Mouse (Mus musculus) frontal cortex, postnatal 10 days (tissue): ENCODE data around the gene Pam.

Experiments
- DNase-seq, 2 experiments: peaks; one replicate each; pipeline ENCODE4 v3.0.0; 2022; ENCODE audit warnings: low spot score in 2 of 2, mixed read lengths in 1 of 2

The Pam gene

DNA sequence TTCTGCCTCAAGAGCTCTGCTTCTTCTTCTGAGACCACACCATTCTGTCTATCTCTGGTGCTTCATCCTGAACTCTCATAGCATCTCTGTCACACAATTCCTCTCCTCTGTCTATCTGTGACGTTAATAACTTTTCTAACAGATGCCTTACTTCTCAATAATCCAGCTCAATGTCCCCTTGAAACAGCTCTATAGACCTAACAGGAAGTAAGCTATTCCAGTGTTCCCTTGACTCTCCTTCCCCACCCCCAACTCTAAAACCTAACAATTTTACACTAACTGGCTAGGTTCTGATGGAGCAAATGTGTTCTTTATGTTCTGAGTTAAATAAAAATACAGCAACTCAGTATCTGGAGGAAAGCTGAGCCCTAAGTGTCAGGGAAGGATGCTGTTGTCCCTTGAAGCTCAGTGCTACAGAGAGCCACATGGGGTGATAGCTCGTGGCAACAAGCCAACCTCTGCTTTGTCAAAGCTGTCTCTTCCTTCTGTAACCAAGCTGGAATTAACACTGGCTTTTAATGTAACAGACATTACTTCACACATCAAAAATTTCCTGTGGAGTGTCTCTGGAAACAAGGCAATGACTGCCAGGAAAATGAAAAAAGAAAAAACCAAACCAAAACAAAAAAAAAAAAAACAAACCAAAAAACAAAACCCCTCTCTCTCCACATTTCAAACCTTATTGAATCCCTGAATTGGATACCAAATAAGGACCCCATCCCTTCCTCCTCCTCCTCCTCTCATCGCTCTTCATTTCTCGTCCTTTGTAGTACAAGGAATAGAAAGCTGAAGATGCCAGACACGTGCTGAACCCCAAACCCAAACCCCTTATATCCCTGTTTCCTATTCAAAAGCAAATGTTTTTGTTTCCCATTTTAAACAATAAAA is 261.7 kb downstream of the Pam start:
- DNase-seq: peak; percentile 23 to 33

DNA sequence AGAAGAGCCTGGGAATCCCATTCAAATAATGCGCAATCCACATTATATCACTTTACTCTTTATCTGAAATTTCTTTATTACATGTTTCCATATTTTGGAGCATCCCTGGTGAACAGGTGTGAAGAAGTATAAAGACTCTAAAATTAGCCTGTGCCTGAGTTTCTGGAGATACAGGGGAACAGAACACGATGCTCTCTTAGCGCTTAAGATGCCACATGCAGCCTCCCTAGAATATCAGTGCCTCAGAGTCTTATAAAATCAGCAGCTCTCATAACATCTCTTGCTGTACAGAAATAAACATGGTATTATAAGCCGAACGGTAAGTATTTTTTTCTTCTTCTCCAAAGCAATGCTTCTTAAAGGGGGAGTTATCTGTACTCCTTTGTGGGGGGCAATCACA is 267.4 kb downstream of the Pam start:
- no peak for DNase-seq

DNA sequence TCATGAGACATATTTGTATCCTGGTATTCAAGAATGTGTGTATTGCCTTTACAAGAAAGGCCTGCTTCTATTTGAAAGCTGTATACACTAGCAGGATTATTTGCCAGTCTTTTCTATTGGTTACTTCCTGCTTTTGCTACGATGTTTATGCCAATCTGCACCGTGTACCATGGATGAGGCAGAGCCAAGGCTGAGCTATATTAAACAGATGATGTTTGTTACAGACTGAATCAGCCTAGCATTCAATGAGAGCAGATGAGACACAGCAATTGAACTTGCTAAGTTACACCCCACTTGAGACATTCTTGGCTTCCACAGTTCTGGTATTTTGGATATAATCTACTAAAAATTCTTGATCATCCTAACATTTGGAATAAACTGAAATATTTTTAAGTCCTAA is 267.9 kb downstream of the Pam start:
- DNase-seq: no peak

- DNase-seq: no peak
Measured at GRCm38 (mm10) chr1:97822904-97823303, 272.5 kb downstream of the Pam start.

DNA sequence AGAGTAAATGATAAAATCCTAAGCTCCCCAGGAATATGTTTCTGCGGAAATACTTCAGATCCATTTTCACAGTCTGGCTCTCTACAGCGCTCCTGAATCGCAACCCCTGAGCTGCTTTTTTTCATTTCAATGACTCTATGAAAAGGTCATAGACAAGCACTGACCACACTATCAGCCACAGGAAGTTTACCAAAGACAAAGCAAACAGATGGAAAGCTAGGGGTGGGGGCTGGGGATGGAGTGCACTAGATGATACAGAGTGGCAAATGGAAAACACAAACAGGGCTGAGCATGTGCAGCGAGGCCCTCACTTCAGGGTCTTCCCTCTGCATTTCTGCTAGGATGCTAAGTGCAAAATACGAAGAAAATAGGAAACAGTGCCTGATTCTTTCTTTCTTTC is 273.2 kb downstream of the Pam start:
- no peak for DNase-seq

DNA sequence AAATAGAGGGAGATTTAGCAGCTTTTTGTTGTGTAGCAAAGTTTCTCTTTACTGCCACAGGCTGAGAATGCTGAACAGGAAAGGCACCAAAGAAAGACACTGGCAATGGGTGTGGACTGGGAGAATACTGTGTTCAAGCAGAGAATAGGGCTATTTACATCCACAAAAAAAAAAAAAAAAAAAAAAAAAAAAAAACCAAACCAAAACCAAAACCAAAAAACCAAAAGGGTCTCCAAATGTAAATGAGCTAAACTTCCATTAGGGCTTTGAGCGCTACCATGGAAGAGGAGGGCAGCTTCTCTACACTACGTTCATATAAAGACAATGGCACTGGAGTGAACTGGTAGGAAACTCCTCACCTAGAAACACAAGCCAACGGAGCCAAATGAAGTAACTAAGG is 274.2 kb downstream of the Pam start:
- no peak for DNase-seq

DNA sequence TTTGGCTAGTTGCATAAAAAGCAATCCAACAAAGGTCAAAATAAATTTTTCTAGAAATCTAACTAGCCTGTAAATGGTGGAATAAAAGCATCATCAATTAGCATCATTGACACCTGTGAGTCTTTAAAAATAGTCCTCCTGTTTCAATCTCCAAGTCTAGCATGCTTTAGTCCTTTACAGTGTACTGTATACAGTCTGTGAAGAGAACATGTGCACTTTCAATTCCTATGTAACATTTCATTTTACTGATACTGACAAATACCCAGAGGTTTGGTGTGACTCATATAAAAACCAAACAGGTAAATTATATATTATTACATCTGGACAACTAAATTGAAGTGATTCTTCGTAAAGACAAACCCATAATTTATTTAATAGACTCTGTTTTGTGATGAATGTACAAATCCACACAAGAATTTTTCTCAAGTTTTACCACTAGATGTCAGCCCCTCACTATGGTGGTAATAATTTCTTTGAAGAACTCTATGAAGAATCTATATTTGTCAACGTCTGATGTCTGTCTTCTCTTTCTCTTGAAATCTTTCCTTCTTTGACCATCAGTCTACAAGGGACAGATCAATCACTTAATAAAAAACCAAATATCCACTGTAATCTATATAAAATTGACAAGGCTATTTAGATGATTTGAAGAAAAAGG is 286.1 kb downstream of the Pam start:
- no peak for DNase-seq

DNA sequence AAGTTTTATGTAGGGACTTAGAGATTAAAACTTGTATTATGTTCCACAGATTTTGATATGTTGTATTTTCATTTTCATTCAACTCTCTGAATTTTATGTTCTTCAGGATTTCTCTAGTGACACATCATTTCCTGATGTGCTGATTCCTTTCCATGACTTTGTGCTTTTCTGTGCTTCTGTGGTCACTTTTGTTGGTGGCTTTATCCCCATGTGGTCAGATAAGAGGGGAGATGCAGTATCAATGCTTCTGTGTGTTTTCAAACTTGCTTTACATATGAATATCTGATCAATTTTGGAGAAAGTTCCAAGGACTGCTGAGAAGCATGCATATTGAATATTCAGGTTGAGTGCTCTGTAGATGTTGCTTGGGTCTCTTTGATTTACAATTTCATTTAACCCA is 290.9 kb downstream of the Pam start:
- DNase-seq: no peak

GRCm38 (mm10) chr1:97802207-97802902 is 293.1 kb downstream of the Pam start:
- DNase-seq: no peak

- no peak for DNase-seq
Measured at GRCm38 (mm10) chr1:97795936-97796335, 299.5 kb downstream of the Pam start.

DNA sequence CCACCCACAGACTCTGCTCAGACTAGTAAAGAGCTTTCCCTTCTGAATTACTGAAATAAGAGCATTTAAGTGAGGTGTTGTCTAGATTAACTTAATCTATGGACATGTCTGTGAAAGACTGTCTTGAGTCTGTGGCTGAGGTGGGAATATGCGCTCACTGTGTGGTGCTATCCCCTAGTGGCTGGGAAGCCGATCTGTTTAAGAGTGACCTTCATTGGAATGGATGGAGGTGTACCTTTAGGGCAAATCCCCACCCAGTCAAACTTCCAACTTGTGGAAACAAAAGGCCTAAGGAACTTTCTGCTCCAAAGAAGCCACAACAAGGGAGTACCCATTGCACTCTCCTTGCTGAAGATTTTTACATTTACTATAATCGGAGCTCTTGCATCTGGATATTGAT is 301.3 kb downstream of the Pam start:
- no peak for DNase-seq

GRCm38 (mm10) chr1:97788490-97788889 is 307.0 kb downstream of the Pam start:
- DNase-seq: no peak

DNA sequence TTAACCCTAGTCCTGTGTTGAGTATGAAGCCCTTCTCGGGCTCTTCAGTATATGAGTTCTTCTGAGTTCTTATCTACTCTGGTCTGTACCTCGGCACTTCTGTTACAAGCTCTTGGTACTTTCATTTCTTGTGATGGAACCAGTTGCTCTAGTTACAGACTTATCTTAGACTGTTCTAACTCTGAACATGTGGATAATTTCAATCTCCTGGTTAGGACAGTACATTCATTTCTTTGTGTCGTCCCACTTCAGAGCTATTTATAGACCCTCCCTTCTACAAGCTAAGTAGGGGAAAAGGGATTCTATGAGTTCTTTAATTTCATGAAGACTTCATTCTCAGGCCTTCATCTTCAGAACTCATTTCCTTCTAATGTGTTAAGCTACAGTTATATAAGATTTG is 307.8 kb downstream of the Pam start:
- no peak for DNase-seq

DNA sequence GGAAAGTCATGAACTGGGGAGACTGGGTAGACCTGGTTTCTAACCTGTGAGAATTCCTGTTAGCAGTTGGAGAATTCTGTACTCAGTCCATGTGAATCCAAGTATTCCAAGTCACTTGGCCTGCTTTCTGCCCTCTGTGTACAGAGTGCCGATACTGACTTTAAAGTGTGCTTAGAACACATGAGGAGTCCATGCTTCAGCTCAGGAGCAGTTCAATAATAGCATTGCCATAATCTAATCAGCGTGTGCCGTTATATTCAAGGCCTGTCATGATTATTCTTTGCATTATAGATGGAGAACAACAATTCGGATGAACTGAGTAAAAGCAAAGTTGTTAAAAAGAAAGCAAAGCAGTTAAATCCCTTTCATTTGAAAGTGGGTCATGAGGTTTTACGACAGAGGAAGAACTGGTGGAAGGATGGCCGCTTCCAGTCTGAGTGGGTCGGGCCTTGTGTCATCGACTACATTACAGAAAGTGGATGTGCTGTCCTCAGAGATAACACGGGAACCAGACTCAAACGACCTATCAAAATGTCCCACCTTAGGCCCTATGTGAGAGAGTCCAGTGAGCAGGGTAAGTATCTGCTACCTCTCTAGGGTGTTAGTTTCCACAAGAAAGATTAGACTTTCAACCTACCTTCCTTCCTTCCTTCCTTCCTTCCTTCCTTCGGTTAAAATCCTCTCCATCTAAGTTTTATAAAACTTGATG is 309.6 kb downstream of the Pam start:
- no peak for DNase-seq

DNA sequence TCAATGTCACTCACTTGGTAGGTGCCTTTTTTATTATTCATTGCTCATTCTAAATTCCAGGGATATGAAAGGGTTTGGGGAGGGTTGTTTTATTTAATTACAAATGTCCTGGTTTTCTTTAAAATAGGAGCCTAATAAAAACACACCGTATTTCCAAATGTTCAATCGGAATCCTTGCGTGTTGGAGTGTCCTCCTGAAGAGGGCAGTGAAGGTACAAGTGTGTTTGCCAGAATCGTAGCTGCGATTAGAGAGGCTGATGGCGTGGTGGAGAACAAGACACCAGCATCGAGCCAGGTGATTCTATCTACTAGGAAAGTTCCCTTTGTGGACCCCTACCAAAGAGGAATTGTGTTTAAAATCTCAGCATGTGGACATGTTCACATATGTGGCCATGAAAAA is 310.5 kb downstream of the Pam start:
- no peak for DNase-seq

GRCm38 (mm10) chr1:97781674-97782073 is 313.8 kb downstream of the Pam start:
- DNase-seq: no peak

- no peak for DNase-seq
Measured at GRCm38 (mm10) chr1:97773973-97774372, 321.5 kb downstream of the Pam start.

GRCm38 (mm10) chr1:97773362-97773761 is 322.1 kb downstream of the Pam start:
- no peak for DNase-seq

DNA sequence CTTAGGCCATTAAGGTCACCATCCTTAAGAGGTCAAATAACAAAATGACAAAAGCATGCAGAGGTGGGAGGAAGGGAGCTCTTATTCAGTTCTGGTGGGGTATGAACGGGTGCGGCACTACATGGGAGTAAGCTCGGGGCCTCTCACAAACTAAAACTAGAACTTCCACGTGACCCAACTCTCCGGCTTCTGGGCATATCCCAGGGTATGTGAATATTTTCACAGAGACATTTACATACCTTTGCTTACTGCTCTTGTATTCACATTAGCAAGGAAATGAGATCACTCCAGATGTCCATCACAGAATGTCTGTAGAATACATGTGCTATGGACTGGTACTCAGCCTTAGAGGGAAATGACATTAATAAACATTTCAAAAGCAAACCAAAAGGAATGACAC is 323.7 kb downstream of the Pam start:
- DNase-seq: no peak

DNA sequence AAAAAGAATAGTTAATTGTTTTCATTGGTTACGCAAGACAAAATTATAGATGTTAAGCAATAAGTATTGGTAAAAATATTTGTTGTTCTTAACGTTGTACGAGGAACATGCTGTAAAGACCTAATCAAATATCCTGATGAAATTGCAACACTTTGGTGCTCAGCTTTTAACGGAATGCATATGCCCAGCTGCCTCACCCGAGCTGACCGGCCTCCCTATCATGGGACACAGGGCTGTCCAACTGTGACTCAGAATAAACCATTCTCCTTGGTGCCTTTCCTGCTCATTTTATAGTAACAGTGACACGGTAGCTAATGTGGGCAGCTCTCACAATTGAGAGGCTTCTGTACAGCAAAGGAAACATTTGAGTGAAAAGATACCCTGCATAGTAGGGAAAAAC is 324.3 kb downstream of the Pam start:
- no peak for DNase-seq

DNA sequence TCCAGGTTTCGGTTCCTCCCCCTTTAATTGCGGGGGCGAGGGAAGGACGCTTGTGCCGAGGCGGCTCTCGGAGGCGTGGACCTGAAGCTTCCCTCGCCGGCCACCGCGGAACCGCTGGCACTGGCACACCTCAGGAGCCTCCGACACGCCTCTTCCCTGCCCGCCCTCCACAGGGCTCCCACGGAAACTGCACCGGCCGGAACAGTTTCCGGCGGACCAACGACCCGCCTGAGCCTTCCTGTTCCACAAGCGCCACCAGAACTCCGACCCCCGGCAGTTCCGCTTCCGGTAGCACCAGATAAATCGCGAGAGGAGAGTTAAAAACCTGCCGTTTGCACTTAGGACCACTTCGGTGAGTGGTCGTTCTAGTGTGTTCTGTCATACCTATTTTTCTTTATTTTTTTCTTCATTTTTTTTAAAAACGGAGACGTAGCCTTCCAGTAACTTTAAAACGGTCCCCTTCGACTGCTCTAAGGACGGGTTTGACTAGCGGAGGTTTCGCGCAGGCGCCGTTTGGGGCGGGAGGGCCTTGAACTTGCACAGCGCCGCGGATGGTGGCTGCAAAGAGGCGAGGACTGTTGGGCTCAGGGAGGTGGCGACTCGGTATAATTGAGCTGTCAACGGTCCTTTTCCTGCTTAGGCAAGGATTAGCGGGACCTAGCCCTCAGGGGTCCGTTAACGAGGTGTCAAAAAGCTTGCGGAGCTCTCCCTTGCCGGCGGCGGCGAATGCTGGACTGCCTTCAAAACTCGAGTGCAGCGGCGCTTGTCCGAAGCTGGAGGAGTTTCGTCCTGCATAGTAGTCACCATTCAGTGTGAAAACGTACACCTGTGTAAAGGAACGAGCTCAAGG is 325.3 kb downstream of the Pam start, which contains the start of the genes Gin1 and Ppip5k2:
Gene Gin1, plus strand, starts transcription at position 269 of the 850 bp plus-strand sequence.
Gene Ppip5k2, minus strand, starts transcription at position 508 of the 850 bp plus-strand sequence.
- DNase-seq: peak; percentile 90 to 92
